Mouse (Mus musculus): Measurements from ENCODE around the gene Epn2.

GRCm38 (mm10) chr11:61598367-61598766 lies 18.9 kb upstream of the Epn2 start:
- no peak for TF ChIP-seq POLR2A (IDR thresholded peaks at IDR 0.05; ENCODE audit: control insufficient read depth, extremely low read depth, insufficient read depth, low read length, poor library complexity)
- no peak for TF ChIP-seq CTCF (IDR thresholded peaks at IDR 0.05; ENCODE audit: borderline replicate concordance, control insufficient read depth, extremely low read depth, insufficient read depth, low read length, poor library complexity)
